Mouse (Mus musculus): ENCODE results near the gene Lrfn2. TPM values are rescaled to one million over a fixed set of nuclear protein-coding genes. Genes with fewer than 3 reads are reported as not detected.

Gene Lrfn2
- not detected in 4 replicates for total RNA-seq (2023; ENCODE audit: inconsistent age)

DNA sequence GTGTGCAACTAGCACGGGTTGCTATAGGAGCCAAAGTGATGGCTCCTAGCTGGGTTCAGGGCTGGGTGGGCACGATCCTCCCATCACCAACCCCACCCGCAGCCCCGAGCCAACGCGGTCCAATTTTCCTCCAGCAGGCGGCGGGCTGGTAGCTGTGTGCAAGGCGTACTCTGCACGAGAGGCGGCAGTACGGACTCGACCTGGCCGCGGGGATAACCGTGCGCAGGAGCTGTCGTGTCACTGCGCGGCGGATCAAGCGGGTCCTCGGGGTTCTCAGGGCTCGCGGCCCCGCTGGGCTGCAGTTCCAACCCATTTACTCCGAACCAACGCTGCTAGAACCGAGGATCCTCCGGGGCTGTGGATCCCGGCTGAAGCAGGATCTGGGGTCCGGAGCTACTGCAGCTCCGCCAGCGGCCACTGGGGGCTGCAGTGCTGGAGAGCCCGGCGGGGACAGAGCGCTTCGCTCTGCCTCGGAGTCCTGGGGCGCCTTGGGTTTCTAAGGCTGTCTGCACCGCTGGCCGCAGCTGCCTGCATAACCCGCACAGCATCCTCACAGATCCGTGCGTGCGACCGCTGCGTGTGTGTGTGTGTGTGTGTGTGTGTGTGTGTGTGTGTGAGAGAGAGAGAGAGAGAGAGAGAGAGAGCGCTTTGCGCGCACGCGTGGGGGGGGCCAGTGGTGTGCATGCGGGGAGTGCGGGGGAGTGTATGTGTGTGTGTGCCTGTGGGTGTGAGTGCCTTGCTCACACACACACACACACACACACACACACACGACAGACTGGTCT is at the start of gene Lrfn2:
Gene Lrfn2 (plus strand): TSS at position 759 of the 785 bp plus-strand sequence.

